Mouse (Mus musculus) CH12.LX (cell line): ENCODE data around the gene Smc1a.

Source experiments
- CTCF ChIP-seq, 2 experiments: IDR thresholded peaks in 1 of 2; conservative IDR thresholded peaks in 1 of 2; 2 replicates each; pipeline ENCODE4 v1.5.1; 2011 to 2012; ENCODE audit warnings: low read depth in 2 of 2, low read length in 2 of 2, improper control_type of control experiment in 1 of 2, inconsistent platforms in 1 of 2, mild to moderate bottlenecking in 1 of 2, moderate library complexity in 1 of 2
- EP300 ChIP-seq: IDR thresholded peaks from 2 replicates; pipeline ENCODE4 v1.6.1; 2011; ENCODE audit warnings: low read length, improper control_type of control experiment
- GABPA ChIP-seq: IDR thresholded peaks from 2 replicates; pipeline ENCODE4 v1.6.1; 2012; ENCODE audit warnings: low read depth, low read length, improper control_type of control experiment, inconsistent platforms; ENCODE audit not compliant: insufficient replicate concordance
- HCFC1 ChIP-seq: IDR thresholded peaks from 2 replicates; pipeline ENCODE4 v1.6.1; 2012; ENCODE audit warnings: low read depth, mild to moderate bottlenecking, inconsistent platforms, low read length, improper control_type of control experiment
- JUN ChIP-seq: IDR thresholded peaks from 2 replicates; pipeline ENCODE4 v1.6.1; 2011; ENCODE audit warnings: low read depth, mild to moderate bottlenecking, low read length, improper control_type of control experiment, moderate library complexity; ENCODE audit not compliant: insufficient read depth
- POLR2A ChIP-seq: IDR thresholded peaks from 2 replicates; pipeline ENCODE4 v1.6.1; 2011; ENCODE audit warnings: low read depth, mild to moderate bottlenecking, improper control_type of control experiment, low read length
- TCF12 ChIP-seq: IDR thresholded peaks from 2 replicates; pipeline ENCODE4 v1.6.1; 2014; ENCODE audit warnings: low read depth, mild to moderate bottlenecking, inconsistent platforms, low read length, improper control_type of control experiment

- TF ChIP-seq POLR2A (no peak), CTCF (conservative IDR thresholded peaks at IDR 0.05 in 1 of 2, IDR thresholded peaks at IDR 0.05 in 1 of 2; ENCODE audit: low read depth in 2 of 2, low read length in 2 of 2) (no peak), JUN (no peak), EP300 (no peak), TCF12 (no peak), HCFC1 (no peak), GABPA (no peak)
Observed at GRCm38 (mm10) chrX:151999006-151999710, 17.1 kb upstream of the Smc1a start.
